Mouse (Mus musculus) midbrain, embryonic 13.5 days (tissue): Measurements from ENCODE around the gene Agap1. TPM values are rescaled to one million over a fixed set of nuclear protein-coding genes. Genes with fewer than 3 reads are reported as not detected.
A peak's percentile ranks its signal among the peaks of the same experiment; 100 is the strongest.

Experiments used
- ATAC-seq: fragments of 200-750 bp; cut with Nextera tagmentation; 2 replicates; pipeline ENCODE4 v1.8.0; 2017; ENCODE audit warnings: mild to moderate bottlenecking, moderate TSS enrichment, moderate library complexity
- H3K27ac ChIP-seq: fragments of 300-500 bp; sonication (generic); 2 replicates; pipeline ENCODE4 v1.5.1; 2015; ENCODE audit warnings: inconsistent platforms, mild to moderate bottlenecking, moderate library complexity
- H3K27me3 ChIP-seq: fragments of 300-500 bp; sonication (generic); 2 replicates; pipeline ENCODE4 v1.6.1; 2015; ENCODE audit warnings: mild to moderate bottlenecking, inconsistent platforms
- H3K36me3 ChIP-seq: fragments of 300-500 bp; sonication (generic); 2 replicates; pipeline ENCODE4 v1.6.1; 2015; ENCODE audit warnings: mild to moderate bottlenecking, inconsistent platforms
- H3K4me1 ChIP-seq: fragments of 300-500 bp; sonication (generic); replicated peaks from 2 replicates; pipeline ENCODE4 v1.6.1; 2015; ENCODE audit warnings: inconsistent platforms
- H3K4me2 ChIP-seq: fragments of 300-500 bp; sonication (generic); replicated peaks from 2 replicates; pipeline ENCODE4 v1.6.1; 2015; ENCODE audit warnings: moderate library complexity, mild to moderate bottlenecking, inconsistent platforms
- H3K4me3 ChIP-seq: fragments of 300-500 bp; sonication (generic); replicated peaks from 2 replicates; pipeline ENCODE4 v1.5.1; 2015; ENCODE audit warnings: mild to moderate bottlenecking, inconsistent platforms
- H3K9ac ChIP-seq: fragments of 300-500 bp; sonication (generic); replicated peaks from 2 replicates; pipeline ENCODE4 v1.6.1; 2015; ENCODE audit warnings: mild to moderate bottlenecking, inconsistent platforms
- H3K9me3 ChIP-seq: fragments of 300-500 bp; sonication (generic); 2 replicates; pipeline ENCODE4 v1.6.1; 2016; ENCODE audit warnings: mild to moderate bottlenecking, inconsistent platforms
- WGBS: fragments of 180-500 bp; shearing (Covaris S2); methylation state at CpG from one replicate; pipeline ENCODE4 v1.1.7; 2015; 5-methylcytosine and 5-hydroxymethylcytosine counted together
- polyA plus RNA-seq: library from polyadenylated mRNA; unstranded; fragments of >200 nt; fragmentation: Nextera tagmentation; extraction: Ambion mirVana; gene quantifications from 2 replicates; pipeline ENCODE4 v1.2.1, GENCODE M21; 2015

Agap1 gene
- polyA plus RNA-seq, 1 experiment from 2014 or later, result 50.2 TPM

GRCm38 (mm10) chr1:89667387-89667786 lies 212.8 kb downstream of the Agap1 start:
- WGBS, result 90% methylated on average over 7 of the region's 7 CpGs
- Histone ChIP-seq H3K4me1 (peaks cover 35% of the 10 kb centered on the region), H3K9me3 (no peaks in the 10 kb centered on the region), H3K9ac (no peak overlapping the region), H3K4me3 (no peak overlapping the region), H3K4me2 (no peak overlapping the region), H3K27ac (no peak overlapping the region), H3K27me3 (peaks cover 12% of the 10 kb centered on the region; the same call in 1 of the 2 replicates), H3K36me3 (peaks cover 47% of the 10 kb centered on the region)
- no peak for ATAC-seq

GRCm38 (mm10) chr1:89668635-89669034 lies 214.0 kb downstream of the Agap1 start:
- no peak for ATAC-seq
- peaks cover 56% of the 10 kb centered on the region for H3K36me3 ChIP-seq
- no peaks in the 10 kb centered on the region for H3K9me3 ChIP-seq
- WGBS, result 64% methylated on average over 9 of the region's 9 CpGs
- no peak overlapping the region for H3K27ac ChIP-seq
- peaks cover 33% of the 10 kb centered on the region for H3K4me1 ChIP-seq
- H3K27me3 ChIP-seq, result peaks cover 12% of the 10 kb centered on the region; the same call in 1 of the 2 replicates
- H3K4me3 ChIP-seq, result no peak overlapping the region
- no peak overlapping the region for H3K9ac ChIP-seq
- no peak overlapping the region for H3K4me2 ChIP-seq

GRCm38 (mm10) chr1:89671110-89671787 lies 216.6 kb downstream of the Agap1 start:
- H3K4me1 ChIP-seq, result peaks cover 59% of the 10 kb centered on the region
- peak; percentile 82 for ATAC-seq

GRCm38 (mm10) chr1:89673071-89673470 lies 218.5 kb downstream of the Agap1 start:
- Histone ChIP-seq H3K36me3 (peaks cover 49% of the 10 kb centered on the region), H3K4me3 (no peak overlapping the region), H3K4me2 (no peak overlapping the region), H3K27ac (no peak overlapping the region), H3K9ac (no peak overlapping the region), H3K9me3 (no peaks in the 10 kb centered on the region), H3K4me1 (peaks cover 73% of the 10 kb centered on the region), H3K27me3 (peaks cover 10% of the 10 kb centered on the region; the same call in 1 of the 2 replicates)
- no peak for ATAC-seq
- WGBS, result 95% methylated on average over 6 of the region's 6 CpGs

More at GRCm38 (mm10) chr1:89671110-89671787, 216.6 kb downstream of the Agap1 start:
- no peak overlapping the region for H3K4me3 ChIP-seq
- no peaks in the 10 kb centered on the region for H3K9me3 ChIP-seq
- peaks cover 55% of the 10 kb centered on the region for H3K36me3 ChIP-seq
- H3K27ac ChIP-seq, result peak overlapping the region; percentile 72
- no peak overlapping the region for H3K9ac ChIP-seq
- WGBS, result 36% methylated on average over 26 of the region's 26 CpGs
- peaks cover 14% of the 10 kb centered on the region; the same call in 1 of the 2 replicates for H3K27me3 ChIP-seq
- no peak overlapping the region for H3K4me2 ChIP-seq

- H3K4me2 ChIP-seq, result no peak overlapping the region
- peaks cover 10% of the 10 kb centered on the region; the same call in 1 of the 2 replicates for H3K27me3 ChIP-seq
- WGBS, result 95% methylated on average over 3 of the region's 3 CpGs
Observed at GRCm38 (mm10) chr1:89673686-89674085, 219.1 kb downstream of the Agap1 start.

GRCm38 (mm10) chr1:89674681-89675080 lies 220.1 kb downstream of the Agap1 start:
- peaks cover 47% of the 10 kb centered on the region for H3K36me3 ChIP-seq
- no peak overlapping the region for H3K4me3 ChIP-seq
- peak; percentile 32; the same call in 1 of the 2 replicates for ATAC-seq
- H3K4me2 ChIP-seq, result no peak overlapping the region
- H3K27ac ChIP-seq, result peak overlapping the region; percentile 64
- H3K4me1 ChIP-seq, result peaks cover 67% of the 10 kb centered on the region
- no peak overlapping the region for H3K9ac ChIP-seq
- peaks cover 6% of the 10 kb centered on the region; the same call in 1 of the 2 replicates for H3K27me3 ChIP-seq
- WGBS, result 36% methylated on average over 9 of the region's 9 CpGs
- H3K9me3 ChIP-seq, result no peaks in the 10 kb centered on the region

More at GRCm38 (mm10) chr1:89673686-89674085, 219.1 kb downstream of the Agap1 start:
- ATAC-seq, result no peak
- peaks cover 73% of the 10 kb centered on the region for H3K4me1 ChIP-seq
- H3K36me3 ChIP-seq, result peaks cover 49% of the 10 kb centered on the region
- H3K27ac ChIP-seq, result no peak overlapping the region
- H3K9ac ChIP-seq, result no peak overlapping the region
- H3K4me3 ChIP-seq, result no peak overlapping the region
- H3K9me3 ChIP-seq, result no peaks in the 10 kb centered on the region

GRCm38 (mm10) chr1:89676411-89676810 lies 221.8 kb downstream of the Agap1 start:
- Histone ChIP-seq H3K9me3 (no peaks in the 10 kb centered on the region), H3K27ac (no peak overlapping the region), H3K27me3 (peaks cover 6% of the 10 kb centered on the region; the same call in 1 of the 2 replicates), H3K4me3 (no peak overlapping the region), H3K9ac (no peak overlapping the region), H3K4me2 (no peak overlapping the region), H3K36me3 (peaks cover 34% of the 10 kb centered on the region), H3K4me1 (peaks cover 63% of the 10 kb centered on the region)
- no peak for ATAC-seq
- WGBS, result 69% methylated on average over 4 of the region's 4 CpGs

- peaks cover 37% of the 10 kb centered on the region for H3K4me1 ChIP-seq
- no peaks in the 10 kb centered on the region for H3K9me3 ChIP-seq
- no peak overlapping the region for H3K9ac ChIP-seq
- H3K27ac ChIP-seq, result no peak overlapping the region
- peaks cover 29% of the 10 kb centered on the region for H3K36me3 ChIP-seq
- 82% methylated on average over 7 of the region's 7 CpGs for WGBS
- no peak overlapping the region for H3K4me3 ChIP-seq
- no peak for ATAC-seq
- H3K4me2 ChIP-seq, result no peak overlapping the region
- peaks cover 3% of the 10 kb centered on the region; the same call in 1 of the 2 replicates for H3K27me3 ChIP-seq
Observed at GRCm38 (mm10) chr1:89680673-89681072, 226.1 kb downstream of the Agap1 start.

GRCm38 (mm10) chr1:89688914-89689313 lies 234.3 kb downstream of the Agap1 start:
- Histone ChIP-seq H3K27ac (peak overlapping the region; percentile 22; the same call in 1 of the 2 replicates), H3K9ac (no peak overlapping the region), H3K9me3 (no peaks in the 10 kb centered on the region), H3K27me3 (no peaks in the 10 kb centered on the region), H3K4me3 (no peak overlapping the region), H3K36me3 (peaks cover 27% of the 10 kb centered on the region), H3K4me1 (peaks cover 44% of the 10 kb centered on the region), H3K4me2 (no peak overlapping the region)
- WGBS, result 32% methylated on average over 10 of the region's 10 CpGs
- peak; percentile 61 for ATAC-seq

GRCm38 (mm10) chr1:89689544-89690212 lies 235.1 kb downstream of the Agap1 start:
- H3K4me2 ChIP-seq, result no peak overlapping the region

GRCm38 (mm10) chr1:89691096-89691495 lies 236.5 kb downstream of the Agap1 start:
- Histone ChIP-seq H3K4me3 (no peak overlapping the region), H3K36me3 (peaks cover 9% of the 10 kb centered on the region), H3K9me3 (no peaks in the 10 kb centered on the region), H3K4me1 (peaks cover 44% of the 10 kb centered on the region), H3K27ac (no peak overlapping the region), H3K4me2 (no peak overlapping the region), H3K9ac (no peak overlapping the region), H3K27me3 (peaks cover 5% of the 10 kb centered on the region; the same call in 1 of the 2 replicates)
- WGBS, result 66% methylated on average over 1 of the region's 1 CpGs
- no peak for ATAC-seq

More at GRCm38 (mm10) chr1:89689544-89690212, 235.1 kb downstream of the Agap1 start:
- Histone ChIP-seq H3K36me3 (peaks cover 19% of the 10 kb centered on the region), H3K4me3 (no peak overlapping the region), H3K27me3 (peaks cover 2% of the 10 kb centered on the region; the same call in 1 of the 2 replicates), H3K27ac (peak overlapping the region; percentile 21; the same call in 1 of the 2 replicates), H3K9me3 (no peaks in the 10 kb centered on the region), H3K4me1 (peaks cover 44% of the 10 kb centered on the region), H3K9ac (no peak overlapping the region)
- WGBS, result 70% methylated on average over 22 of the region's 22 CpGs
- peak; percentile 63; the same call in 1 of the 2 replicates for ATAC-seq

- H3K9ac ChIP-seq, result no peak overlapping the region
- H3K36me3 ChIP-seq, result peaks cover 12% of the 10 kb centered on the region
- no peak overlapping the region for H3K4me2 ChIP-seq
- WGBS, result 93% methylated on average over 12 of the region's 12 CpGs
- H3K27me3 ChIP-seq, result peaks cover 5% of the 10 kb centered on the region; the same call in 1 of the 2 replicates
- ATAC-seq, result no peak
- peaks cover 43% of the 10 kb centered on the region for H3K4me1 ChIP-seq
- H3K27ac ChIP-seq, result no peak overlapping the region
- no peak overlapping the region for H3K4me3 ChIP-seq
- no peaks in the 10 kb centered on the region for H3K9me3 ChIP-seq
Observed at GRCm38 (mm10) chr1:89692420-89692819, 237.8 kb downstream of the Agap1 start.
